Mouse (Mus musculus) brain, embryonic 14.5 days (tissue): ENCODE results near the gene Fbxo9.

ENCODE experiments used
- CTCF ChIP-seq: fragments of 200-500 bp; IDR thresholded peaks from 2 replicates; pipeline ENCODE4 v1.5.1; 2012; ENCODE audit warnings: inconsistent platforms, mild to moderate bottlenecking, moderate library complexity, borderline replicate concordance; ENCODE audit not compliant: insufficient read depth, insufficient read length; ENCODE audit errors: extremely low read depth
- POLR2A ChIP-seq: fragments of 200-500 bp; IDR thresholded peaks from 2 replicates; pipeline ENCODE4 v1.6.1; 2012; ENCODE audit warnings: mild to moderate bottlenecking, inconsistent platforms, borderline replicate concordance; ENCODE audit not compliant: poor library complexity, insufficient read depth, insufficient read length, severe bottlenecking; ENCODE audit errors: extremely low read depth

DNA sequence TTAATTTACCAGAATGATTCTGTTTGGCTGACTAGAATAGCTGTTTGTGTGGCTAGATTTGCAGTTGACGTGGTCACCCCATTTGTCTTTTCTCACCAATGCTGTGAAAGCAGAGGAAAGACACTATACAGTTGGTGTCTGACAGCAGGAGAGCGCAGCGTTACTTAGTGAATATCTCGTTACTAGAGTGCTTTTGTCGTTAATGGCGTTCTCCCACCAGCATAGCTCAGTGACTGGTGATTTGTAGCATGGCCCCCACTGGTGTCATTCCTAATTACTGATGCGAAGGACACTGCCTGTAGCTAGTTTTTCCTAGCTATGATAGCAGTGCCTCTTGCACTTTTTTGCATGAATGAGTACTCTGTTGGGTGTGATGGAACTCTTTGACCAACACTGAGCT, 26.8 kb upstream of the Fbxo9 start:
- no peak for TF ChIP-seq POLR2A
- TF ChIP-seq CTCF: no peak
